Mouse (Mus musculus): ENCODE results near the gene Kcnh1.

Gene Kcnh1

GRCm38 (mm10) chr1:192457037-192457436, 266.5 kb downstream of the Kcnh1 start:
- in situ Hi-C loops (cut with MboI), result no loop called here

GRCm38 (mm10) chr1:192457526-192458206, 267.1 kb downstream of the Kcnh1 start:
- in situ Hi-C loops (cut with MboI), result no loop called here

- in situ Hi-C loops (cut with MboI), result no loop called here
These were observed 273.2 kb downstream of the Kcnh1 start for GRCm38 (mm10) chr1:192463732-192464131.

- in situ Hi-C loops (cut with MboI), result no loop called here
These were observed 281.8 kb downstream of the Kcnh1 start for GRCm38 (mm10) chr1:192472366-192472765.

GRCm38 (mm10) chr1:192473134-192473533, 282.6 kb downstream of the Kcnh1 start:
- in situ Hi-C loops (cut with MboI), result no loop called here

GRCm38 (mm10) chr1:192476704-192477103, 286.1 kb downstream of the Kcnh1 start:
- in situ Hi-C loops (cut with MboI), result no loop called here

GRCm38 (mm10) chr1:192477556-192477955, 287.0 kb downstream of the Kcnh1 start:
- in situ Hi-C loops (cut with MboI), result no loop called here

GRCm38 (mm10) chr1:192478176-192478575, 287.6 kb downstream of the Kcnh1 start:
- in situ Hi-C loops (cut with MboI), result no loop called here

GRCm38 (mm10) chr1:192480072-192480784, 289.7 kb downstream of the Kcnh1 start:
- in situ Hi-C loops (cut with MboI), result no loop called here

- in situ Hi-C loops (cut with MboI), result no loop called here
These were observed 290.9 kb downstream of the Kcnh1 start for GRCm38 (mm10) chr1:192481446-192481845.

- in situ Hi-C loops (cut with MboI), result no loop called here
These were observed 294.5 kb downstream of the Kcnh1 start for GRCm38 (mm10) chr1:192485030-192485429.

GRCm38 (mm10) chr1:192487571-192487970, 297.0 kb downstream of the Kcnh1 start:
- in situ Hi-C loops (cut with MboI), result no loop called here

- in situ Hi-C loops (cut with MboI), result no loop called here
These were observed 299.6 kb downstream of the Kcnh1 start for GRCm38 (mm10) chr1:192489908-192490825.

- in situ Hi-C loops (cut with MboI), result no loop called here
These were observed 306.9 kb downstream of the Kcnh1 start for GRCm38 (mm10) chr1:192497505-192497904.

- in situ Hi-C loops (cut with MboI), result no loop called here
These were observed 311.4 kb downstream of the Kcnh1 start for GRCm38 (mm10) chr1:192502016-192502415.

- in situ Hi-C loops (cut with MboI), result no loop called here
These were observed 312.3 kb downstream of the Kcnh1 start for GRCm38 (mm10) chr1:192502835-192503234.

- in situ Hi-C loops (cut with MboI), result no loop called here
These were observed 313.1 kb downstream of the Kcnh1 start for GRCm38 (mm10) chr1:192503651-192504050.

GRCm38 (mm10) chr1:192512821-192513220, 322.2 kb downstream of the Kcnh1 start:
- in situ Hi-C loops (cut with MboI), result no loop called here

- in situ Hi-C loops (cut with MboI), result no loop called here
These were observed 324.8 kb downstream of the Kcnh1 start for GRCm38 (mm10) chr1:192515373-192515772.

- in situ Hi-C loops (cut with MboI), result no loop called here
These were observed 329.1 kb downstream of the Kcnh1 start for GRCm38 (mm10) chr1:192519713-192520112.

- in situ Hi-C loops (cut with MboI), result no loop called here
These were observed 330.4 kb downstream of the Kcnh1 start for GRCm38 (mm10) chr1:192520836-192521435.

Measured in mature B cell (primary cell).